Comparison of ENCODE assay signal across 8 mouse cellular contexts in genomic region chr12:21417100-21418070, GRCm38 (mm10). TPM values are rescaled to one million over a fixed set of nuclear protein-coding genes. Genes with fewer than 3 reads are reported as not detected.
A peak's percentile ranks its signal among the peaks of the same experiment; 100 is the strongest.
DNase-seq lines count a peak whose midpoint lies in the region; ATAC-seq and TF ChIP-seq lines count a peak whose summit lies in the region.

Gene Ywhaq, minus strand, starts transcription at chr12:21417637.

- TF ChIP-seq POLR2A in brain, embryonic 14.5 days (IDR thresholded peaks at IDR 0.05; ENCODE audit: borderline replicate concordance, extremely low read depth, insufficient read depth, insufficient read length, poor library complexity, severe bottlenecking), result peak; percentile 88; the same call in 1 of the 2 replicates
- peak; percentile 95 for TF ChIP-seq POLR2A in liver, adult 2 months (IDR thresholded peaks at IDR 0.05; ENCODE audit: extremely low read depth, insufficient read depth, low read length)
- peak; percentile 88 for TF ChIP-seq POLR2A in myocyte (IDR thresholded peaks at IDR 0.05; ENCODE audit: insufficient read length, low read depth)

- H3K4me3 ChIP-seq in C2C12 (ENCODE audit: insufficient read depth, poor library complexity, severe bottlenecking), result peak within 1 kb of the TSS; percentile 80
- H3K4me3 ChIP-seq in erythroblast, embryonic 14.5 days (replicated peaks), result peak within 1 kb of the TSS; percentile 95
- peak within 1 kb of the TSS; percentile 81 for H3K4me3 ChIP-seq in heart, embryonic 11.5 days (ENCODE audit: low read depth, low read length)
- H3K4me3 ChIP-seq in kidney, embryonic 16.5 days (ENCODE audit: low read length), result peak within 1 kb of the TSS; percentile 69
- H3K4me3 ChIP-seq in liver, adult 2 months (ENCODE audit: insufficient read depth, low read depth, low read length), result peak within 1 kb of the TSS; percentile 95
- H3K4me3 ChIP-seq in myocyte, result peak within 1 kb of the TSS; percentile 63

- peak; percentile 99 for DNase-seq in brain, embryonic 14.5 days (ENCODE audit: low read depth)
- peak; percentile 87 for DNase-seq in liver, adult 2 months (ENCODE audit: extremely low read depth, low read depth, low spot score)
- DNase-seq in splenic B cell, adult 2 months (ENCODE audit: low read depth, low spot score), result peak; percentile 96

- H3K36me3 ChIP-seq in C2C12 (ENCODE audit: control insufficient read depth, insufficient read depth), result peaks cover 35% of the 10 kb centered on the region
- H3K36me3 ChIP-seq in erythroblast, embryonic 14.5 days (ENCODE audit: control insufficient read depth), result peaks cover 34% of the 10 kb centered on the region
- H3K36me3 ChIP-seq in heart, embryonic 11.5 days (ENCODE audit: control insufficient read depth, insufficient read depth, low read length), result peaks cover 10% of the 10 kb centered on the region
- peaks cover 24% of the 10 kb centered on the region for H3K36me3 ChIP-seq in kidney, embryonic 16.5 days (ENCODE audit: insufficient read depth, low read length)
- H3K36me3 ChIP-seq in liver, adult 2 months (ENCODE audit: control insufficient read depth, insufficient read depth, low read length), result peaks cover 6% of the 10 kb centered on the region
- peaks cover 28% of the 10 kb centered on the region for H3K36me3 ChIP-seq in myocyte (ENCODE audit: control insufficient read depth, insufficient read depth)
- peaks cover 11% of the 10 kb centered on the region for H3K36me3 ChIP-seq in splenic B cell, adult 2 months (ENCODE audit: control insufficient read depth, insufficient read depth, low read length, poor library complexity, severe bottlenecking)

- H3K79me3 ChIP-seq in C2C12 (ENCODE audit: low read depth), result peaks cover 43% of the 10 kb centered on the region

- H3K4me2 ChIP-seq in heart, embryonic 11.5 days, result peak within 1 kb of the TSS; percentile 82
- H3K4me2 ChIP-seq in kidney, embryonic 16.5 days (replicated peaks; ENCODE audit: low read depth, low read length), result peak within 1 kb of the TSS; percentile 86
- peak within 1 kb of the TSS; percentile 85 for H3K4me2 ChIP-seq in myocyte (ENCODE audit: low read depth)

- H3K79me2 ChIP-seq in C2C12 (ENCODE audit: control insufficient read depth, insufficient read depth), result peaks cover 45% of the 10 kb centered on the region
- H3K79me2 ChIP-seq in liver, adult 2 months (ENCODE audit: control insufficient read depth, insufficient read depth, low read length), result peaks cover 10% of the 10 kb centered on the region; the same call in 1 of the 2 replicates
- peaks cover 44% of the 10 kb centered on the region for H3K79me2 ChIP-seq in myocyte (ENCODE audit: control insufficient read depth, insufficient read depth)

- TF ChIP-seq CTCF in C2C12 (IDR thresholded peaks at IDR 0.05; ENCODE audit: control insufficient read depth, insufficient read depth, insufficient read length), result no peak
- TF ChIP-seq CTCF in brain, embryonic 14.5 days (IDR thresholded peaks at IDR 0.05; ENCODE audit: borderline replicate concordance, extremely low read depth, insufficient read depth, insufficient read length), result no peak
- no peak for TF ChIP-seq CTCF in liver, adult 2 months (IDR thresholded peaks at IDR 0.05; ENCODE audit: low read depth, low read length)

- peak within 1 kb of the TSS; percentile 99 for H3K27ac ChIP-seq in heart, embryonic 11.5 days (ENCODE audit: low read depth, low read length)
- H3K27ac ChIP-seq in kidney, embryonic 16.5 days (ENCODE audit: low read length), result peak within 1 kb of the TSS; percentile 99
- peak within 1 kb of the TSS; percentile 91 for H3K27ac ChIP-seq in liver, adult 2 months (replicated peaks; ENCODE audit: insufficient read depth, low read depth, low read length)

- H3ac ChIP-seq in C2C12 (ENCODE audit: control insufficient read depth, insufficient read length, low read depth) (peak within 1 kb of the TSS; percentile 92), myocyte (ENCODE audit: control insufficient read depth, insufficient read length) (peak within 1 kb of the TSS; percentile 68)

- under 1% methylated on average over 84 of the region's 103 CpGs for WGBS in heart, embryonic 11.5 days (ENCODE audit: insufficient replicate concordance)
- under 1% methylated on average over 96 of the region's 103 CpGs for WGBS in kidney, embryonic 16.5 days
- WGBS in liver, adult 2 months, result 1% methylated on average over 103 of the region's 103 CpGs

- H3K9me3 ChIP-seq in erythroblast, embryonic 14.5 days (ENCODE audit: control insufficient read depth, low read length), result 0 out of 2 replicates have a peak, but pooled peaks cover 2% of the 10 kb centered on the region
- no peaks in the 10 kb centered on the region for H3K9me3 ChIP-seq in heart, embryonic 11.5 days (replicated peaks; ENCODE audit: control insufficient read depth, low read length)
- H3K9me3 ChIP-seq in kidney, embryonic 16.5 days (ENCODE audit: low read length), result peaks cover 3% of the 10 kb centered on the region; the same call in 1 of the 2 replicates

- H3K9ac ChIP-seq in heart, embryonic 11.5 days (ENCODE audit: low read depth, low read length), result peak within 1 kb of the TSS; percentile 96
- peak within 1 kb of the TSS; percentile 88 for H3K9ac ChIP-seq in kidney, embryonic 16.5 days (replicated peaks; ENCODE audit: low read length)
- H3K9ac ChIP-seq in liver, adult 2 months (ENCODE audit: low read depth, low read length), result peak within 1 kb of the TSS; percentile 95

- H3K4me1 ChIP-seq in erythroblast, embryonic 14.5 days (ENCODE audit: control insufficient read depth), result peaks cover 43% of the 10 kb centered on the region
- H3K4me1 ChIP-seq in heart, embryonic 11.5 days (ENCODE audit: control insufficient read depth, insufficient read depth, low read length), result peaks cover 12% of the 10 kb centered on the region
- peaks cover 17% of the 10 kb centered on the region for H3K4me1 ChIP-seq in kidney, embryonic 16.5 days (ENCODE audit: insufficient read depth, low read length)
- H3K4me1 ChIP-seq in liver, adult 2 months (ENCODE audit: control insufficient read depth, insufficient read depth, low read length), result peaks cover 13% of the 10 kb centered on the region

- no peaks in the 10 kb centered on the region for H3K27me3 ChIP-seq in C2C12 (ENCODE audit: control insufficient read depth, insufficient read depth, insufficient read length)
- H3K27me3 ChIP-seq in erythroblast, embryonic 14.5 days (ENCODE audit: control insufficient read depth), result no peaks in the 10 kb centered on the region
- no peaks in the 10 kb centered on the region for H3K27me3 ChIP-seq in heart, embryonic 11.5 days (ENCODE audit: control insufficient read depth, insufficient read depth, low read length)
- no peaks in the 10 kb centered on the region for H3K27me3 ChIP-seq in kidney, embryonic 16.5 days (ENCODE audit: insufficient read depth, low read length)
- H3K27me3 ChIP-seq in liver, adult 2 months (ENCODE audit: control insufficient read depth, insufficient read depth, low read length), result no peaks in the 10 kb centered on the region
- no peaks in the 10 kb centered on the region for H3K27me3 ChIP-seq in myocyte (ENCODE audit: control insufficient read depth, insufficient read depth, insufficient read length)
- H3K27me3 ChIP-seq in splenic B cell, adult 2 months (ENCODE audit: control insufficient read depth, insufficient read depth, low read length, poor library complexity, severe bottlenecking), result no peaks in the 10 kb centered on the region

- ATAC-seq in heart, embryonic 11.5 days (replicated peaks; ENCODE audit: insufficient number of reproducible peaks, low FRiP score, low TSS enrichment), result peak; percentile 100
- peak; percentile 100 for ATAC-seq in kidney, embryonic 16.5 days (ENCODE audit: low FRiP score, low TSS enrichment)

TF ChIP-seq in C2C12, 6 proteins besides CTCF, POLR2A, EP300 and RAD21:
- peak; percentile 93 for TF ChIP-seq MAX (IDR thresholded peaks at IDR 0.05)
- TF ChIP-seq FOSL1 (IDR thresholded peaks at IDR 0.05; ENCODE audit: insufficient read depth, low read length, poor library complexity, severe bottlenecking), result no peak

TF ChIP-seq in myocyte, 11 proteins besides CTCF, POLR2A, EP300 and RAD21:
- TF ChIP-seq MYOG (IDR thresholded peaks at IDR 0.05; ENCODE audit: control insufficient read depth in 1 of 3, insufficient read depth in 1 of 3, insufficient read length in 2 of 3, low read depth in 2 of 3) (no peak), REST (IDR thresholded peaks at IDR 0.05; ENCODE audit: insufficient read depth, insufficient read length) (peak; percentile 25), CEBPB (IDR thresholded peaks at IDR 0.05; ENCODE audit: insufficient read depth, poor library complexity, severe bottlenecking) (no peak), USF1 (IDR thresholded peaks at IDR 0.05; ENCODE audit: low read depth) (no peak), SRF (IDR thresholded peaks at IDR 0.05; ENCODE audit: control insufficient read depth, insufficient read length, low read depth) (peak; percentile 73), TCF3 (IDR thresholded peaks at IDR 0.05; ENCODE audit: insufficient read length, low read depth) (no peak), TCF12 (IDR thresholded peaks at IDR 0.05; ENCODE audit: insufficient read depth, poor library complexity, severe bottlenecking) (no peak), E2F4 (IDR thresholded peaks at IDR 0.05; ENCODE audit: insufficient read depth) (peak; percentile 45), MAX (IDR thresholded peaks at IDR 0.05; ENCODE audit: low read depth) (no peak), MYOD1 (IDR thresholded peaks at IDR 0.05; ENCODE audit: control insufficient read depth in 1 of 3, insufficient read length in 2 of 3, low read depth in 2 of 3) (peak in 1 of 3 experiments; percentile 36), POLR2AphosphoS2 (IDR thresholded peaks at IDR 0.05; ENCODE audit: insufficient read length, low read depth) (peak; percentile 93)

RNA-seq across cellular contexts. Expression of gene Ywhaq, which starts in this region (rescaled TPM):
- polyA plus RNA-seq in C2C12 (2012; fragmentation: generic; extraction: Trizol), result 305 TPM
- polyA plus RNA-seq in brain, embryonic 14.5 days (2012; rRNA removed), result 440 and 488 TPM in 2 replicates
- polyA plus RNA-seq in erythroblast, embryonic 14.5 days (2012), result 1.4 and 1.6 TPM in 2 replicates
- 608 and 623 TPM in 2 replicates for polyA plus RNA-seq in heart, embryonic 11.5 days (2014; fragmentation: Nextera tagmentation; extraction: Ambion mirVana)
- polyA plus RNA-seq in kidney, embryonic 16.5 days (2015; fragmentation: Nextera tagmentation; extraction: Ambion mirVana), result 713 and 733 TPM in 2 replicates
- 78.0 and 81.4 TPM in 2 replicates for total RNA-seq in liver, adult 2 months (2014; rRNA removed)
- 25.7 and 33.4 TPM in 2 replicates for polyA plus RNA-seq in liver, adult 2 months (2012; rRNA removed)
- polyA plus RNA-seq in myocyte (2012; fragmentation: generic; extraction: Trizol), result 156 TPM

Comparison
In these comparisons a context has a peak if more than half of its experiments do, and no peak if none do; other contexts are left out.
1. Peak in every context shown above with its lines: DNase-seq, ATAC-seq, H3K4me3 ChIP-seq and H3K27ac ChIP-seq.
2. RNA of gene Ywhaq (polyA plus RNA-seq): 713 to 733 TPM in kidney, embryonic 16.5 days, 608 to 623 TPM in heart, embryonic 11.5 days, 440 to 488 TPM in brain, embryonic 14.5 days, 305 TPM in C2C12 (single experiment), 156 TPM in myocyte (single experiment) and 25.7 to 33.4 TPM in liver, adult 2 months; 1.4 to 1.6 TPM in erythroblast, embryonic 14.5 days; every median in the first group is over 10 times any median in the second.